Mouse (Mus musculus) kidney, postnatal 0 days (tissue): ENCODE measurements at regions not wholly inside any gene's neighbourhood (a gene's known extent, or its start where the extent isn't known, plus 50 kb on each side); places are given as distances from the start of the nearest gene placed in this dataset.

ENCODE experiments used
- ATAC-seq: fragments of 200-750 bp; cut with Nextera tagmentation; replicated peaks from 2 replicates; pipeline ENCODE4 v1.8.0; 2017; ENCODE audit warnings: low read depth, moderate number of reproducible peaks, moderate TSS enrichment, moderate library complexity; ENCODE audit not compliant: low FRiP score
- DNase-seq: peaks from one replicate; pipeline ENCODE4 v3.0.0-alpha.2; 2016; ENCODE audit warnings: low spot score
- H3K27ac ChIP-seq: fragments of 300-500 bp; sonication (generic); 2 replicates; pipeline ENCODE4 v1.5.1; 2014; ENCODE audit warnings: mild to moderate bottlenecking
- H3K27me3 ChIP-seq: fragments of 300-500 bp; sonication (generic); 2 replicates; pipeline ENCODE4 v1.6.1; 2014; ENCODE audit warnings: low read length, mixed read lengths; ENCODE audit not compliant: insufficient read depth
- H3K36me3 ChIP-seq: fragments of 300-500 bp; sonication (generic); 2 replicates; pipeline ENCODE4 v1.6.1; 2014; ENCODE audit warnings: low read length, mixed read lengths; ENCODE audit not compliant: insufficient read depth
- H3K4me1 ChIP-seq: fragments of 300-500 bp; sonication (generic); replicated peaks from 2 replicates; pipeline ENCODE4 v1.6.1; 2014; ENCODE audit warnings: antibody characterized with exemption, low read length, mixed read lengths; ENCODE audit not compliant: insufficient read depth
- H3K4me2 ChIP-seq: fragments of 300-500 bp; sonication (generic); 2 replicates; pipeline ENCODE4 v1.6.1; 2014; ENCODE audit warnings: mild to moderate bottlenecking, low read length, moderate library complexity, mixed read lengths
- H3K4me3 ChIP-seq: fragments of 300-500 bp; sonication (generic); replicated peaks from 2 replicates; pipeline ENCODE4 v1.5.1; 2014; ENCODE audit warnings: low read depth, low read length
- H3K9ac ChIP-seq: fragments of 300-500 bp; sonication (generic); 2 replicates; pipeline ENCODE4 v1.6.1; 2014; ENCODE audit warnings: low read depth, low read length
- H3K9me3 ChIP-seq: fragments of 300-500 bp; sonication (generic); replicated peaks from 2 replicates; pipeline ENCODE4 v1.6.1; 2016; ENCODE audit warnings: low read length, inconsistent platforms, mixed read lengths
- CTCF ChIP-seq: IDR thresholded peaks from 2 replicates; pipeline ENCODE4 v1.5.1; 2016; ENCODE audit warnings: antibody characterized with exemption, low read depth, mild to moderate bottlenecking, moderate library complexity
- WGBS: fragments of 180-500 bp; shearing (Covaris S2); extraction: QIAGEN DNeasy Blood & Tissue Kit; methylation state at CpG from one replicate; pipeline ENCODE4 v1.1.7; 2014; 5-methylcytosine and 5-hydroxymethylcytosine counted together

GRCm38 (mm10) chr10:117575404-117576153 is 53.7 kb upstream of the Cpm start:
- 51% methylated on average over 14 of the region's 14 CpGs for WGBS
- Histone ChIP-seq H3K27me3 (peaks cover 7% of the 10 kb centered on the region; the same call in 1 of the 2 replicates), H3K36me3 (no peaks in the 10 kb centered on the region), H3K27ac (no peak overlapping the region), H3K9me3 (no peaks in the 10 kb centered on the region), H3K9ac (no peak overlapping the region), H3K4me1 (0 out of 2 replicates have a peak, but pooled peaks cover 5% of the 10 kb centered on the region), H3K4me3 (no peak overlapping the region), H3K4me2 (no peak overlapping the region)
- ATAC-seq = no peak
- no peak for DNase-seq
- no peak for TF ChIP-seq CTCF

DNA sequence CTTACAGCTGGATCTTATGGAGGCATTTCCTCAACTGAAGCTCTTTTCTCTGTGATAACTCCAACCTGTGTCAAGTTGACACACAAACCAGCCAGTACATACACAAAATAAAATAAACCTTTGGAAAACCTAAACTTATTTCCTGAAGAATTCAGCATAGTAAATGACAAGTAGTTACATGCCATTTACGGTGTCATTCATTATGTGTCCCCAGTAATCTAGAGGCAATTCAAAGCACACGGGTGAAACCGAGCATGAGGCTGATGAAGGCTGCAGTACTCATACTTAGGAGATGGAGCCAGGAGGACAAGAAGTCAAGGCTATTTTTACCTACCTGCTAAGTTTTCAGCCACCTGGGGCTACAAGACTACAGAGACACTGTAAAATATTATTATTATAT is 54.4 kb upstream of the Cpm start:
- H3K4me2 ChIP-seq = no peak overlapping the region
- DNase-seq = no peak
- no peak overlapping the region for H3K4me3 ChIP-seq
- peaks cover 7% of the 10 kb centered on the region; the same call in 1 of the 2 replicates for H3K27me3 ChIP-seq
- no peak overlapping the region for H3K27ac ChIP-seq
- TF ChIP-seq CTCF = no peak
- no peaks in the 10 kb centered on the region for H3K36me3 ChIP-seq
- no peak overlapping the region for H3K9ac ChIP-seq
- 88% methylated on average over 3 of the region's 3 CpGs for WGBS
- no peak for ATAC-seq
- 0 out of 2 replicates have a peak, but pooled peaks cover 5% of the 10 kb centered on the region for H3K4me1 ChIP-seq
- H3K9me3 ChIP-seq = no peaks in the 10 kb centered on the region

GRCm38 (mm10) chr10:117574056-117574727 is 55.1 kb upstream of the Cpm start:
- no peak overlapping the region for H3K27ac ChIP-seq
- no peak for TF ChIP-seq CTCF
- ATAC-seq (no peak), DNase-seq (no peak)
- H3K4me1 ChIP-seq = 0 out of 2 replicates have a peak, but pooled peaks cover 5% of the 10 kb centered on the region
- no peaks in the 10 kb centered on the region for H3K9me3 ChIP-seq
- H3K9ac ChIP-seq = no peak overlapping the region
- no peak overlapping the region for H3K4me3 ChIP-seq
- no peak overlapping the region for H3K4me2 ChIP-seq
- no peaks in the 10 kb centered on the region for H3K36me3 ChIP-seq
- 94% methylated on average over 6 of the region's 6 CpGs for whole genome bisulfite sequencing
- peaks cover 7% of the 10 kb centered on the region; the same call in 1 of the 2 replicates for H3K27me3 ChIP-seq

GRCm38 (mm10) chr10:117573596-117573850 is 55.8 kb upstream of the Cpm start:
- TF ChIP-seq CTCF = no peak
- no peak overlapping the region for H3K4me3 ChIP-seq
- no peak for ATAC-seq
- no peak overlapping the region for H3K4me2 ChIP-seq
- no peak for DNase-seq
- H3K9me3 ChIP-seq = no peaks in the 10 kb centered on the region
- H3K9ac ChIP-seq = no peak overlapping the region
- WGBS = 72% methylated on average over 3 of the region's 3 CpGs
- H3K27ac ChIP-seq = no peak overlapping the region
- no peaks in the 10 kb centered on the region for H3K36me3 ChIP-seq
- 0 out of 2 replicates have a peak, but pooled peaks cover 5% of the 10 kb centered on the region for H3K4me1 ChIP-seq
- peaks cover 7% of the 10 kb centered on the region; the same call in 1 of the 2 replicates for H3K27me3 ChIP-seq

GRCm38 (mm10) chr10:117572746-117573595 is 56.3 kb upstream of the Cpm start:
- no peak for TF ChIP-seq CTCF
- H3K9ac ChIP-seq = no peak overlapping the region
- no peaks in the 10 kb centered on the region for H3K36me3 ChIP-seq
- H3K27me3 ChIP-seq = peaks cover 7% of the 10 kb centered on the region; the same call in 1 of the 2 replicates
- 0 out of 2 replicates have a peak, but pooled peaks cover 5% of the 10 kb centered on the region for H3K4me1 ChIP-seq
- ATAC-seq = no peak
- no peak overlapping the region for H3K4me2 ChIP-seq
- WGBS = 61% methylated on average over 13 of the region's 13 CpGs
- no peak for DNase-seq
- H3K27ac ChIP-seq = no peak overlapping the region
- H3K4me3 ChIP-seq = no peak overlapping the region
- H3K9me3 ChIP-seq = no peaks in the 10 kb centered on the region
